Mouse (Mus musculus) MEL (cell line): ENCODE measurements around the gene Myzap.

Experiments used
- BHLHE40 ChIP-seq: IDR thresholded peaks from 2 replicates; pipeline ENCODE4 v1.6.1; 2012; ENCODE audit warnings: low read depth, mild to moderate bottlenecking, inconsistent platforms, low read length, improper control_type of control experiment, borderline replicate concordance
- CTCF ChIP-seq, 3 experiments: IDR thresholded peaks in 2 of 3; conservative IDR thresholded peaks in 1 of 3; 2 replicates each; pipeline ENCODE4 v1.5.1; 2011 to 2012; ENCODE audit warnings: low read length in 3 of 3, low read depth in 2 of 3, mild to moderate bottlenecking in 2 of 3, improper control_type of control experiment in 1 of 3, inconsistent platforms in 1 of 3, mixed read lengths in 1 of 3, moderate library complexity in 1 of 3; ENCODE audit not compliant: control insufficient read depth in 1 of 3, insufficient read depth in 1 of 3, poor library complexity in 1 of 3, severe bottlenecking in 1 of 3
- E2F4 ChIP-seq: IDR thresholded peaks from 2 replicates; pipeline ENCODE4 v1.6.1; 2011; ENCODE audit warnings: low read depth, low read length, improper control_type of control experiment, borderline replicate concordance
- EP300 ChIP-seq, 2 experiments: IDR thresholded peaks; 2 replicates each; pipeline ENCODE4 v1.6.1; 2011; ENCODE audit warnings: improper control_type of control experiment in 2 of 2, low read length in 2 of 2, low read depth in 1 of 2, mild to moderate bottlenecking in 1 of 2
- ETS1 ChIP-seq: IDR thresholded peaks from 2 replicates; pipeline ENCODE4 v1.6.1; 2012; ENCODE audit warnings: low read depth, mild to moderate bottlenecking, inconsistent platforms, low read length, improper control_type of control experiment, moderate library complexity
- MAFK ChIP-seq: IDR thresholded peaks from 2 replicates; pipeline ENCODE4 v1.6.1; 2011; ENCODE audit warnings: low read depth, mild to moderate bottlenecking, low read length, improper control_type of control experiment, borderline replicate concordance
- MAZ ChIP-seq: IDR thresholded peaks from 2 replicates; pipeline ENCODE4 v1.6.1; 2012; ENCODE audit warnings: low read depth, mild to moderate bottlenecking, inconsistent platforms, low read length, improper control_type of control experiment
- NELFE ChIP-seq: IDR thresholded peaks from 2 replicates; pipeline ENCODE4 v1.6.1; 2011; ENCODE audit warnings: low read depth, low read length, improper control_type of control experiment
- POLR2A ChIP-seq, 2 experiments: IDR thresholded peaks; 2 replicates each; pipeline ENCODE4 v1.6.1; 2011 to 2012; ENCODE audit warnings: low read length in 2 of 2, mild to moderate bottlenecking in 2 of 2, control low read depth in 1 of 2, improper control_type of control experiment in 1 of 2, low read depth in 1 of 2, moderate library complexity in 1 of 2; ENCODE audit not compliant: control insufficient read depth in 1 of 2, insufficient read depth in 1 of 2, poor library complexity in 1 of 2
- RCOR1 ChIP-seq: IDR thresholded peaks from 2 replicates; pipeline ENCODE4 v1.6.1; 2012; ENCODE audit warnings: low read depth, mild to moderate bottlenecking, inconsistent platforms, low read length, improper control_type of control experiment
- TAL1 ChIP-seq: IDR thresholded peaks from 2 replicates; pipeline ENCODE4 v1.6.1; 2012; ENCODE audit warnings: mild to moderate bottlenecking, inconsistent platforms, low read length, moderate library complexity, mixed read lengths
- TBP ChIP-seq: IDR thresholded peaks from 2 replicates; pipeline ENCODE4 v1.8.0; 2011; ENCODE audit warnings: low read depth, low read length, improper control_type of control experiment
- ZKSCAN1 ChIP-seq: IDR thresholded peaks from 2 replicates; pipeline ENCODE4 v1.6.1; 2012; ENCODE audit warnings: low read depth, mild to moderate bottlenecking, inconsistent platforms, low read length, improper control_type of control experiment, moderate library complexity

GRCm38 (mm10) chr9:71492296-71493025 is 99.7 kb downstream of the Myzap start:
- TF ChIP-seq MAFK: no peak
- TF ChIP-seq CTCF (IDR thresholded peaks at IDR 0.05 in 2 of 3, conservative IDR thresholded peaks at IDR 0.05 in 1 of 3; ENCODE audit: control insufficient read depth in 1 of 3, insufficient read depth in 1 of 3, low read depth in 2 of 3, low read length in 3 of 3, poor library complexity in 1 of 3, severe bottlenecking in 1 of 3): no peak
- TF ChIP-seq EP300 (IDR thresholded peaks at IDR 0.05; ENCODE audit: low read depth in 1 of 2, low read length in 2 of 2): no peak
- no peak for TF ChIP-seq POLR2A (IDR thresholded peaks at IDR 0.05; ENCODE audit: control insufficient read depth in 1 of 2, insufficient read depth in 1 of 2, low read depth in 1 of 2, low read length in 2 of 2, poor library complexity in 1 of 2)
- TF ChIP-seq TBP: no peak
- TF ChIP-seq E2F4: no peak
- TF ChIP-seq NELFE: no peak
- no peak for TF ChIP-seq ZKSCAN1
- TF ChIP-seq TAL1: no peak
- TF ChIP-seq ETS1: no peak
- no peak for TF ChIP-seq RCOR1
- no peak for TF ChIP-seq MAZ
- TF ChIP-seq BHLHE40: no peak
